Mouse (Mus musculus) left cerebral cortex, adult 11 months (tissue): ENCODE results near the gene Six5.

Experiments
- DNase-seq: peaks from one replicate; pipeline ENCODE4 v3.0.0; 2022; ENCODE audit warnings: low spot score

Six5 gene

DNA sequence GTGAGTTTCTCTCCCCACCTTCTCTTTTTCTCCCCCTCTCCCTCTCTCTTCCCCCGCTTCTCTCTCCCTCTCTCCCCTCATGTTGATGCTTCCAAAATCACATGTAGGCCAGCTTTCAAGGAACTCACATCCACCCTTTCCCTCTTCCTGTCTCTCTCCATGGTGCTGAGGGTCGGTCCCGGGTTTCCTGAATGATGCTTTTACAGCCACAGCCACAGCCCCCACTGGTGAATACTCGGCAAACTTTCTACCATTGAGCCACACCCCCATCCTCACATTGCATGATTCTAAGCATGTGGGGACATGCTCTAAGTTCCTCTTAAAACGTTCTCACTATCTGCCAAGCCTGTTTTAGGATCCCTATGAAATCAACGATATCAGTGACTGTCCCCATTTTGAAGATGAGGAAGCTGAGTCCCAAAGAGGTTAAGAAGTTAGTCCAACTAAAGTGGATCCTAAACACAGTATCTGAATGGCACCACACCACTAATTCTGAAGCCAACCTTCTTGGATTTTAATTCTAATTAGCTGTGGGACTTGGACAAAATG is 53.2 kb downstream of the Six5 start:
- DNase-seq: no peak
